Mouse (Mus musculus) layer of hippocampus, adult 9-10 months (tissue): ENCODE results near the gene Map3k11.

Experiments used
- DNase-seq: peaks from one replicate; pipeline ENCODE4 v3.0.0; 2022; ENCODE audit warnings: low spot score

Gene Map3k11

DNA sequence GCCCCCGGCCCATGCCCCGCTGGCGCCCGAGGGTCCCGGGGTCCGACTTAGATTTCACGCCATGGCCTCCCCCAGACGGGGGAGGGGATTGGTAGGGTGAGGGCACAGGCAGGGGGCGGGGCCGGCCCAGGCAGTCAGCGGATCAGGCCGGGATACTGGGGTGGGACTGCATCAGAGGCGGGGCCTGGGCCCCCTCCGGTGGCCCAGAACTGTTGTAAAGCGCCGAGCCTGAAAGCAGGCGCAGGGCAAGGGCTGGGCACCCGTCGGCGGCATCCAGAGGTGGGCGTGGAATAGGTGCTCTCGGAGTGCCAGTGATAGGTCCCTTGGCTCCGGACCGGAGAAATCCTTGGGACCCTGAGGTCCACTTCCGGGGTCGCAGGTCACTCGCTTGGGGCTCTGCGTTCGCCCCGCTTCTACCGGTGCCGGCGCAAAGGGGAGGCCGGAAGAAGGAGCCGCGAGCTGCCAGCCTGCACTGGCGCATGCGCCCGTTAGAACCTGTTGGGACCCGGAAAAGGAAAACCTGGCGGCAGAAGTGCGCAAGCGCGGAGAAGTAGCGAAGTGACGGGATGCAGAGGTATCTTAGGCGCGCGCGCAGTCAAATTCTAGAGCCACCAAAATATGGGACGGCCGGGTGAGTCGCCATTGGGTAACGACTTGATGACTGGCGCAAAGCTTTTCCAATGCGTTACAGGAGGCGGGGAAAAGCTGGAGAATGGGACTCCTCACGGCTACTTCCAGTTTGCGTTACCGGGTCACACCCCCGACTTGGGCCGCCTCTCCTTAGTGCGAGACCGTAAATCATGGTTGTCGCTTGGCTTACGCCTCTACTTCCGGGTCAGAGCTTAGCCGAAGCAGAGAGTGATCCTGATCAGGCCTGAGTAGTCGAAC lies at the start of gene Map3k11, which contains the start of gene Pcnx3:
TSS of gene Map3k11 (plus strand) at position 543 of the 888 bp plus-strand sequence.
TSS of gene Pcnx3 (minus strand) at position 709 of the 888 bp plus-strand sequence.
- peak; percentile 93 for DNase-seq

GRCm38 (mm10) chr19:5640339-5640738 lies 48.2 kb upstream of the Map3k11 start:
- no peak for DNase-seq

GRCm38 (mm10) chr19:5641021-5641420 lies 47.5 kb upstream of the Map3k11 start:
- DNase-seq = no peak

DNA sequence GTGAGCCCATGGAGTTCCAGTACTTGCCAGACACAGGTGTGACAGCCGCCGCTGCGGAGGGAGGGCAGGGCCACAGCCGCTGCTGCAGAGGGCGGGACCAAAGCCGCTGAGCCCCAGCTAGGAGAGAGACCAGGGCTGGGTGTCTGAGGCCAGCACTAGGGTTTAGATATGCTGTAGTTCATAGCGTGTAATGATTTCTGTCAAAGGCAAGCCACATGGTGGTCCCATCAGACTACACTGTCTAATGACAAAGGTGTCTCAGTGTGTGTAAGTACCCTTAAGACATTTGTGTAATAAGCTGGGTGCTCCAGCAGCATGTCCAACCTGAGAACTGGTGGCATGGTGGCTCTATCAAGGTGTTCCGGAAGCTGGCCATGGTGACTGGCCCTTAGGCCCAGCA lies 46.9 kb upstream of the Map3k11 start:
- no peak for DNase-seq

DNA sequence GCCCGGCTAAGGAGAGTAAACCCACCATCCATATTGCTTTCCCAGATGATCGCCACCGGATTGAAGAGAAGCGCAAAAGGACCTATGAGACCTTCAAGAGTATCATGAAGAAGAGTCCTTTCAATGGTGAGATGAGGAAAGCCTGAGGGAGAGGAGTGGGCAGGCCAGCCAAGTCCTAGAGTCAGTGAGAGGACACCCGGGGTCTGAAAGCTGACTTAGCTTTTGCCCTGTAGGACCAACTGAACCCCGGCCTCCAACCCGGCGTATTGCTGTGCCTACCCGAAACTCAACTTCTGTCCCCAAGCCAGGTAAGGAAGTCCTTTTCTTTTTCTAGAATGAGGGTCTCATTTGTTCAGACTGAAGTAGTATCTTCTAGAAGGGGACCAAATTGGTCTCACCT lies 43.3 kb upstream of the Map3k11 start:
- DNase-seq = no peak

- DNase-seq = no peak
Measured at GRCm38 (mm10) chr19:5646731-5647330, 41.7 kb upstream of the Map3k11 start.

DNA sequence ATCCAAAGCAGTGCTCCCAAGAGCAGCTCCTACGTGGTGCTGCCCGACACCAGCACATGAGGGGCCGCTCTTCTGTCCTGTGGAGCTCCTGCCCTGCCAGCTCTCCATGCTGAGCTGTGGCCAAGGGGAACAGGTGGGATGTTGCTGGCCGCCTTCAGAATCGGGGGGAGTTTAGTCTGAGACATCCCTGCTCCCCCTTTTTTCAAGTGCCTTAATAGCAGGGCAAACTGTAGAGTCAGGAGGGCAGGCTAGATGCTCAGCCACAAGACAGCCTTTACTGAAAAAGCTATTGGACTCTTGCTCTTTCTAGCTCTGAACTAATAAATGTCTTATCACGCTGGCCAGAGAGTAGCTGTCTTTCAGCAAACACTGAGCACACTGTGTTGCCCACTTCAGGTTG lies 40.8 kb upstream of the Map3k11 start:
- no peak for DNase-seq

DNA sequence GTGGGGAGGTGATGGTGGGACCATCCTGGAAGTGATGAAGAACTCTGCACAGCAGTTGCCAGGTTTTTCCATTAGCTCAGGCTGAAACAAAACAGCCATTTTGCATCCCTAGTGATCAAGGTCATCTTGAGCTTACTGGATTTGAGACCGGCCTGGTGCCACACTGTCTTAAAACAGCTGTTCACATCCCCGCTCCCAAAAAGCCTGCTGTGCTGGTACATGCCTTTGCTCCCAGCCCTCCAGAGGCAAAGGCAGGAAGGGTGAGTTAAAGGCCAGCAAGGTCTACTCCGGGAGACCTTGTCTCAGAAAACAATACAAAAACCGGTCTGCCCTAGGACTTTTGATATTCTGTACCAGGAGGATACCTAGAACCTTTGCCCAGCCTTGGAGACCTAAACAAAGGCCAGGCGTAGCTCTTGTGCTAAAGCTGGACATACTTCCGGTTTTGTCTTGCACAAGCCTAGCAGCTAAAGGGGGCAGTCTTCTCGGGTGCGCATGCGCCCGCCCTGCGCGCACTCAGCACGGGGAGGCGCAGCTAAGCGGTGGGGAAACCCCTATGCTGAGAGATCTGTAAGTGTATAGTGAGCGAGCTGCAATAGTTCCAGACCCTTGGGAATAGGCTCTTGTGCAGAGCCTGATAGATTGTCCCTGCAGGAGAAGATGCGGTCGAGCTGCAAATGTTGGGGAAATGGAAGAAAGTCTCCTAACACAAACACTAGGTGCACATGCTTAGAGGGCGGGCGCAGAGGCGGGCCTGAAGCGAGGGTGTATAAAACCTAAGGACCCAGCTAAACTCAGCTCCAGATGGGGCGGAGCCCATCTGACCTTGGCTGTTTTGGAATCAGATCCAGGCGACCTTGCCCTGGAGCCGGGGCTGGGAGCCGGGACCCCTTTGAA lies 39.9 kb upstream of the Map3k11 start:
- peak; percentile 67 for DNase-seq

DNA sequence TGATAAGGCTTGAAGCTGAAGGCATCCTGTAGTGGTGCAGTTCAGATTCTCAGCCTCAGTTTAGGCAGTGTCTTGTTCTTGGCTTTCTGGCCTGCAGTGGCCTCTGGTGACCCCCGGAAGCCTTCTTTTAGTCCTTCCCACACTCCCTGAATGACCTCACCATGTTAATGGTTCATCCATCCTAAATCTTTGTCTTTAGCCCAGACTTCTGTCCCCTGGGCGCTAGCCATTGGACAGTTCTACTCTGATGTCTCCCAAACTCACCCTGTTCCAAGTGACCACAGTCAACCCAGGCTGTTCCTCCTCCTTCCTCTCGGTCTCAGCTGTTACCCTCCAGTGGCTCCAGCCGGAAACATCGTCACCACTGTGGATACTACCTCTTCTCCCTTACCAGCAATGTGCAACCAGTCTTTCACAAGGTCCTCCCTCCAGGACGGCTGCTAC lies 39.2 kb upstream of the Map3k11 start:
- DNase-seq = no peak

DNA sequence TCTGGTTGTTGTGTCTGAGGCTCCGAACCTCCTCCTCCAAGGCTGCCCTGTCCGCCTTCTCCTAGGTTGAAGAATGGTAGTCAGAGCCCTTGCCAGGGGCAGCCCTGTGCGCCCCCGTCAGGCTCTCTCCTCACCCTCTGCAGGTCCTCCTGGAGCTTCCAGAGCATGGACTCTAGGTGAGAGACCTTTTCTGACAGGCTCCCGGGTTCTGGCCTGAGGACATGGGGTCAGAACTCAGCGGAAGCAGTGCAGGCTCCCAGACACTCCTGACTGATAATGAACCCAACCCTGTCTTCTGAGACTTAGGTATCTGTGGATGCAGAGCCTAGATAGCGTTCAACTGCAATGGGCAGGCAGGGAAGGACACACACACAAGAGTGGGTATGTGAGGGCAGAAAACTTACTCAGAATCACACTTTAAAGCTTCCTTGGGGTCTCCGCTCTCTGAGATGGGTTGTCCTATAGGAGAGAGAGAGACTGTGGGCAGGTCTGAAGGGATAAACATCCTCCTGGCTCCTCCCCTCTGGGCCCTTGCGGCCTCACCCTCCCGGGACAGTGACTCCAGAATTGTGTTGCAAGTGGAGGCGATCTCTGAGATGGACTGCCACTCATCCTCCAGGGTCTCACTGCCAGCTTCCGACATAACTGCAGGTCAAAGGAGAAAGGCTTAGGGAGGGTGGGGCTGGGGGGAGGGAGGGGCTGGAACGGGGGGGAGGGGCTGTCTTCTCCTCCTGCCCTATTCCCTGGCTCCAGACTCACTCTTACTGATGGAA lies 36.9 kb upstream of the Map3k11 start:
- no peak for DNase-seq

GRCm38 (mm10) chr19:5652570-5652969 lies 36.0 kb upstream of the Map3k11 start:
- DNase-seq = no peak

- no peak for DNase-seq
Measured at GRCm38 (mm10) chr19:5653969-5654719, 34.4 kb upstream of the Map3k11 start.

- no peak for DNase-seq
Measured at GRCm38 (mm10) chr19:5654720-5655298, 33.7 kb upstream of the Map3k11 start.

- no peak for DNase-seq
Measured at GRCm38 (mm10) chr19:5660942-5661751, 27.4 kb upstream of the Map3k11 start.

GRCm38 (mm10) chr19:5662310-5662709 lies 26.2 kb upstream of the Map3k11 start:
- no peak for DNase-seq

DNA sequence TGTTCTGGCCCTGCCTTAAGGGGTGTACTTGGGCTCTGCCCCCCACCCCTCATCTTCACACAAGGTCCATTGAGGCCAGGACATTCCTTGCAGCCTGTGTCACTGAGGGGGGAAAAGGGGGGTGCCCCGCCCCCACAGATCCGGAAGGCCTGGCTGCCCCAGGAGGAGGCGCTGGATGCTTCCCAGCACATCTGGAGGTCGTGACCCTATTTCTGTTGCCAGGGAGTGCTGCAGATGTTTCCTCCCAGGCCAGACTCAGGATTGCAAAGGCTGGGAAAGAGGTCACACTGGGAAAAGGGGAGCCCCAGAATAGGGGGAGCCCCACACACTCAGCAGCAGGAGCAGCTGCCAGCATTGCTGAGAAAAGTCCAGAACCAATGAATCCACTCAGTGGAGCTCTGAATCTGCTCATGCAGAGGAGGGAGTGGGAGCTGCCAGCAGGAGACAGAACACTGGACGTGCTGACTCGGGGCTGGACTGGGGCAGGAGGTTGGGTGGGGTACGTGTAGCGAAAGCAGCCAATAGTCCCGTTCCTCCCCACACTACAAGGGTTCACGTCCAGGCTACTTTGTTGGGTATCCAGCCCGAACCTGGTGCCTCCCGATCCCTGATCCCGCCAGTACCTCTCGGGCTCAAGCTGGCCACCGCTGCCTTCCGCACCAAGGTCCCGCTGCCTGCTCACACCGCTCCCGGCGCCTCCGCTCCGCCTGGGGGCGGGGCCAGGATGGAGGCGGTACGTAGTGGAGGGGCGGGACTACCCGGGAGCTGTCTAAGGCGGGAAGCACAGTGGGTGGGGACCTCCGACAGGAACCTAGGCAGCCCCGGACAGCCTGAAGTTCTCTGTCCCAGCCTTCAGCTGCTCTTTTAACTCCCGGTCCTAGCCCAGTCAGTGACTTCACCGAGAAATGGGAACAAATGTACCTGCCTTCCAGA lies 25.3 kb upstream of the Map3k11 start, which contains the start of gene Sipa1:
TSS of gene Sipa1 (minus strand) at position 727 of the 933 bp plus-strand sequence.
- peak; percentile 36 for DNase-seq

DNA sequence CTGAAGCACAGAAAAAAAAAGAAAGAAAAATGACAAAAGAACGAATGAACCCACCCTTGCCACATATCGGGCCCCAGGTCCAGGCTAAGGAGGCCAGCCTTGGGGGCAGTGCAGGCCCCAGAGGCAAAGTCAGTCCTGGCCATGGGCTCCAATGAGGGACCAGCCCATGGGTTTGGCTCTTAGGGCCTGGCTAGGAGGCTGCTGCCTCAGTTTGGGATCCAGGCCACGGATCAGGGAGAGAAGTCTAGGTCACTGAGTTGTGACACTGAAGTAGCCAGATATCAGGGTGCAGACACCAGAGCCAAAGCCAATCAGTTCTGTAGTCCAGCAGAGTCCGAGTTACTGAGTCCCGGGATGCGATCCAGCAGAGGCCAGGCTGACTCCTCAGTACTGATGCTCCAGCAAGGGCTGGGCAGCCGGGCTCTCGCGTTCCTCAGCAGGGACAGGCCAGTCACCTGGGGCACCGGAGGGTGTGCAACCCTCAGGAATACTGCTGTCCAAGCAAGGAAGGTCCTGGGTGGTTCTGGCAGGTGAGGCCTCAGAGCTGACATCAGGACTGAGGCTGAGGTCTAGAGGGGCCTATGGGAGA lies 23.8 kb upstream of the Map3k11 start:
- no peak for DNase-seq

- no peak for DNase-seq
Measured at GRCm38 (mm10) chr19:5665465-5665864, 23.1 kb upstream of the Map3k11 start.
